Comparison of ENCODE assay signal across 10 mouse cellular contexts in the genomic region with DNA sequence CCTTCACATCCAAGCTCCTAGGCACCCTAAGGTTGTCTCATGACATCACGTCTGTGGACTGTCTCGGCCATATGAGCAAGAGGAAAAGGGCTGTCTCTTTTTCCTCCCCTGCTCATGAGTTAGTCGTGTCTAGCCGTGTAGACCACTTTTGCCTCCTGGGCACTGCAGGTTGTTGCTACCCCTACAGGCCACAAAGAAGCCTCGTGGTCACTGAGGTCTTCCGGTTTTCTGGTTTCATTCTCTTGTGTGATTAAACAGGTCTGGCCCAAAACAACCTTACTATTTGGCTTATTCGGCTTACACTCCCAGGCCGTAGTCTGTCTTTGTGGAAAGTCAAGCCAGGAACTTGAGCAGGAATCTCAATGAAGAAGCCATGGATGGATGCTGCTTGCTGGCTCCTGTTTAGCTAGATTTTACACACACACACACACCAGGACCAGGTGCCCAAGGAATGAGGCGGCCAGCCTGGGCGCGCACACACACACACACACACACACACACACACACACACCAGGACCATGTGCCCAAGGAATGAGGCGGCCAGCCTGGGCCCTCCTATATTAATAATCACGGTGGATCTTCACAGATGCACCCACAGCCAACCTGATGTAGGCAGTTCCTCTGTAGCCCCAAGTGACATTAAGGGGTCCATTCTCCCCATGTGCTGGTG. TPM values are rescaled to one million over a fixed set of nuclear protein-coding genes. Genes with fewer than 3 reads are reported as not detected.
DNase-seq lines count a peak whose midpoint lies in the region; ATAC-seq lines count a peak whose summit lies in the region.
"Had no signal": no experiment of that assay in that cellular context is flagged by ENCODE, and none has a peak within 500 bp of the region (broad histone marks: within the 10 kb centered on the region; RNA-seq: fewer than 3 reads in every experiment).

No protein-coding gene starts in this region.

- H3K27me3 ChIP-seq in kidney, embryonic 14.5 days (ENCODE audit: control insufficient read depth, insufficient read depth, low read length): no peaks in the 10 kb centered on the region
- H3K27me3 ChIP-seq in hindbrain, embryonic 16.5 days (replicated peaks; ENCODE audit: control insufficient read depth, insufficient read depth, low read length): no peaks in the 10 kb centered on the region

- no peak overlapping the region for H3K4me3 ChIP-seq in kidney, embryonic 14.5 days (ENCODE audit: low read length)
- no peak overlapping the region for H3K4me3 ChIP-seq in hindbrain, embryonic 16.5 days (ENCODE audit: low read length)
- H3K4me3 ChIP-seq: liver, embryonic 12.5 days had no signal

- no peak overlapping the region for H3K9ac ChIP-seq in kidney, embryonic 14.5 days (ENCODE audit: low read depth, low read length)
- peak overlapping the region; percentile 23; the same call in 1 of the 2 replicates for H3K9ac ChIP-seq in hindbrain, embryonic 16.5 days (ENCODE audit: low read depth, low read length)
- H3K9ac ChIP-seq: liver, embryonic 12.5 days had no signal

- DNase-seq in cerebellum, adult 9-10 months: peak; percentile 28
- DNase-seq in cerebellum, adult 11-12 months: no peak
- no peak for DNase-seq in kidney, adult 9 months
- DNase-seq in R1 (ENCODE audit: low read depth, low spot score): peak; percentile 30
- no peak for DNase-seq in testis, postnatal 10 days (ENCODE audit: low spot score)
- DNase-seq in spleen, adult 18-20 months: no peak

- H3K4me2 ChIP-seq in kidney, embryonic 14.5 days (replicated peaks; ENCODE audit: low read depth, low read length): no peak overlapping the region
- H3K4me2 ChIP-seq in hindbrain, embryonic 16.5 days (ENCODE audit: low read length): no peak overlapping the region
- H3K4me2 ChIP-seq: liver, embryonic 12.5 days had no signal

- no peaks in the 10 kb centered on the region for H3K9me3 ChIP-seq in kidney, embryonic 14.5 days (ENCODE audit: control insufficient read depth, low read length)
- no peaks in the 10 kb centered on the region for H3K9me3 ChIP-seq in hindbrain, embryonic 16.5 days (ENCODE audit: control insufficient read depth, low read length)
- H3K9me3 ChIP-seq: liver, embryonic 12.5 days had no signal

- no peaks in the 10 kb centered on the region; the same call in 1 of the 2 replicates for H3K36me3 ChIP-seq in kidney, embryonic 14.5 days (ENCODE audit: control insufficient read depth, insufficient read depth, low read length)
- no peaks in the 10 kb centered on the region for H3K36me3 ChIP-seq in hindbrain, embryonic 16.5 days (ENCODE audit: control insufficient read depth, insufficient read depth, low read length)
- H3K36me3 ChIP-seq: liver, embryonic 12.5 days had no signal

- 84% methylated on average over 13 of the region's 13 CpGs for WGBS in kidney, embryonic 14.5 days
- 82% methylated on average over 13 of the region's 13 CpGs for WGBS in hindbrain, embryonic 16.5 days

- peaks cover 77% of the 10 kb centered on the region for H3K4me1 ChIP-seq in kidney, embryonic 14.5 days (ENCODE audit: control insufficient read depth, insufficient read depth, low read length)
- H3K4me1 ChIP-seq in hindbrain, embryonic 16.5 days (ENCODE audit: control insufficient read depth, insufficient read depth, low read depth, low read length): peaks cover 69% of the 10 kb centered on the region

- 0 out of 2 replicates have a peak overlapping the region, but pooled peaks have one; percentile 24 for H3K27ac ChIP-seq in kidney, embryonic 14.5 days (ENCODE audit: low read depth, low read length)
- H3K27ac ChIP-seq in hindbrain, embryonic 16.5 days (ENCODE audit: low read depth, low read length): peak overlapping the region; percentile 33; the same call in 1 of the 2 replicates
- H3K27ac ChIP-seq: liver, embryonic 12.5 days had no signal

- ATAC-seq in kidney, embryonic 14.5 days (ENCODE audit: low FRiP score, low TSS enrichment): no peak
- no peak for ATAC-seq in hindbrain, embryonic 16.5 days
- ATAC-seq: liver, embryonic 12.5 days; midbrain, embryonic 16.5 days had no signal

RNA-seq across cellular contexts. Expression of a gene that starts 21.0 kb away (rescaled TPM):
- polyA plus RNA-seq in kidney, embryonic 14.5 days (2014; fragmentation: Nextera tagmentation; extraction: Ambion mirVana): 20.3 and 27.2 TPM in 2 replicates
- polyA plus RNA-seq in hindbrain, embryonic 16.5 days (2015; fragmentation: Nextera tagmentation; extraction: Ambion mirVana): 7.8 and 9.7 TPM in 2 replicates

Comparison
In these comparisons a context has a peak if more than half of its experiments do, and no peak if none do; other contexts are left out.
1. DNase-seq: peak in cerebellum, adult 9-10 months (single experiment) and R1 (single experiment); none in cerebellum, adult 11-12 months (single experiment), kidney, adult 9 months (single experiment), testis, postnatal 10 days (single experiment) and spleen, adult 18-20 months (0 of 2).